Mouse (Mus musculus) cerebellum, adult 11-12 months (tissue): ENCODE data around the gene Mob4.

Experiments
- DNase-seq: peaks from one replicate; pipeline ENCODE4 v3.0.0; 2022

Mob4 gene

DNA sequence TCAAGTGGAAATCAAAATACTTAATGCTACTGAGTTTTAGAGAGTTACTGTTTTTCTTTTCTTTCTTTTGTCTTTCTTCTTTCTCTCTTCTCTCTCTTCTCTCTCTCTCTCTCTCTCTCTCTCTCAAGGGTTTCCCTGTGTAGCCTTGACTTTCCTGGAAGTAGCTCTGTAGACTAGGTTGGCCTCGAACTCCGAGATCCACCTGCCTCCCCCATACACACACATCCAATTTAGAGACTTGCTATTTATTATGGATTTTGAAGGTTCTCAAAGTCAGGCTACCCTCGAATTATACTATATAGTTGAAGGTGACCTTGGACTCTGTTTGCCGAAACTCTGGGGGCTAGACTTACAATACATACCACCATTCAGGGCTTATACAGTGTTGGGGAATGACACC lies 1.3 kb downstream of the Mob4 start:
- no peak for DNase-seq

- DNase-seq, result no peak
Measured at GRCm38 (mm10) chr1:55133173-55133572, 2.1 kb downstream of the Mob4 start.

GRCm38 (mm10) chr1:55134301-55134700 lies 3.3 kb downstream of the Mob4 start:
- DNase-seq, result no peak

DNA sequence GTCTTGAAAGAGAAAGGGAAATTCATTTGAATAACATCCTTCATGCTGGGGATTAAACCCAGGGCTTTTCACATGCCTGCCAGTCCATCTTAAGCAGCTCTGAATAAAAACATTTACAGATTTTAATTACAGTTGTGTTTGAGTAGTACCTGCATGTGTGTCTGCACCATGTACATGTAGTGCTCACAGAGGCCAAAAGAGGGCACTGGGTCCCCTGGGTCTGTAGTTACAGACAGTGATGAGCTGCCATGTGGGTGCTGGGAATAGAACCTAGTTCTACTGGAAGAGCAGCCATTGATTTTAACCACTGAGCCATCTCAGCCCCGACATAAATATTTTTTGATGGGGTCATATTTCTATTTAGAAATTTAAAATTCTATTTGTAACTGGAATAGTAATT lies 4.8 kb downstream of the Mob4 start:
- no peak for DNase-seq

DNA sequence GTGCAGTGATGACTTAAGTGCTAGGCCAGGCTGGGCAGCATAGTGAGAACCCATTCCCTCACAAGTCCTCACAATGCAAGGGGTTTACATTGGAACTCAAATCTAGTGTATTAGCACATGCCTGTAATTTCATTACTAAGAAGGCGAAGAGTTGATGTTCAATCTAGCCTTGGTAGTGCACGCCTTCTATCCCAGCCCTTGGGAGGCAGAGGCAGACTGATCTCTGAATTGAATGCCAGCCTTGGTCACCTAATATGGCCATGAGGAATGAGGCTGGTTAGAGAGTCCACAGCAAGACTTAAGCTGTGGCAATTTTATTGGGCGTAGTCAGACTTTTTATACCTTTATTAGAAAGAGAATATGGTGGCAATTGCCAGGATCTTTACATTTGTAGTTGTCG lies 13.3 kb downstream of the Mob4 start:
- DNase-seq, result no peak

GRCm38 (mm10) chr1:55145556-55145955 lies 14.5 kb downstream of the Mob4 start:
- peak; percentile 50 for DNase-seq

GRCm38 (mm10) chr1:55157329-55157728 lies 26.3 kb downstream of the Mob4 start:
- no peak for DNase-seq

- DNase-seq, result no peak
Measured at GRCm38 (mm10) chr1:55158211-55158610, 27.2 kb downstream of the Mob4 start.

DNA sequence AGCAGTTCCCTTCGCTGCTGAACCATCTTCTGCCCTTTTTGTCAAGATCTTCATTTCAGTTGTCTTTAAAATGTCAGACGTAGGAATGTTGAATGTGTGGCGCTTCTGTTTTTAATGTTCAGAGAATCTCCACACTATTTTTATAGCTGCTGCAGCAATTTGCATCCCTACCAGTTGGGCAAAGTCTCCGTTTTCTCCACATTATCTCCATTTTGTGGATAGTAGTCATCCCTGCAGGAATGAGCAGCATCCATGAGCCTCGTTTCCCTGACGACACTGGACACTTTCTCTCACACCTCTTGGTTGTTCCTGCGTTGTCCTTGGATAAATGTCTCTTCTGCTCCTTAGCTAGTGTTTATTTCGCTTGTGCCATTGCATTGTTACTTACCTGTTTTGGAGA lies 27.8 kb downstream of the Mob4 start:
- no peak for DNase-seq

DNA sequence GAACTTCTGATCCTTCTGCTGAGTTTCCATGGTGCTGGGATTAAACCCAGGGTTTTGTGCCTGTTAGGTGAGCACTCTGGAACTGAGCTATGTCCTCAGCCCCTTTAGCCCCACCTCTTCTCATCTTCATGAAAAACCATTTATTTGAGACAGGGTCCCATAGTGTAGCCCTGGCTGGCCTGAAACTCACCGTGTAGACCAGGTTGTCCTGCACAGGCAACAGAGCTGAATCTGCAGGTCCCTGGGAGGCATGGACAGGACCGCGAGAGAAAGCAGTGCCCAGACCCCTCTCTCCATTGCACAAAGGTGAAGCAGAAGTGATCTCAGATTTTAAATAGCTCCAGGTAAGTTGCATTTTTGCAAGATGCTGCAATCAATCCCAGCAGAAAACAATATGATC lies 29.2 kb downstream of the Mob4 start:
- no peak for DNase-seq

GRCm38 (mm10) chr1:55160831-55161638 lies 30.0 kb downstream of the Mob4 start:
- peak; percentile 14 for DNase-seq

DNA sequence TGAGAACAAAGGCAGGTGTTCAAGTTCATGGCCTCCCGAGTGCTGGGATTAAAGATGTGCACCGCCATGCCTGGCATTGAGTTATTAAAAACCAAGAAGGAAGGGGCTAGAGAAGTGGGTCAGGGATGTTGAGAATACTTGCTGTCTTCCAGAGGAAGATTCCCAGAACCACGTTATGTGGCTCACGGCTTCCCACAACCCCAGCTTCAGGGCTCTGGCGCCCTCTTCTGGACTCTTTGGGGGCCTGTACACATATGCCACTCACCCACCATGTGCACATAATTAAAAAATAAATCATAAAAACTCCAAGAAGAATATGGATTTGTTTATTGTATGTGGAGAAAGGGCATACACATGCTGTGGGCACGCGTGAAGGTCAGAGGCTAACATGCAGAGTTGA lies 30.9 kb downstream of the Mob4 start:
- DNase-seq, result peak; percentile 13

DNA sequence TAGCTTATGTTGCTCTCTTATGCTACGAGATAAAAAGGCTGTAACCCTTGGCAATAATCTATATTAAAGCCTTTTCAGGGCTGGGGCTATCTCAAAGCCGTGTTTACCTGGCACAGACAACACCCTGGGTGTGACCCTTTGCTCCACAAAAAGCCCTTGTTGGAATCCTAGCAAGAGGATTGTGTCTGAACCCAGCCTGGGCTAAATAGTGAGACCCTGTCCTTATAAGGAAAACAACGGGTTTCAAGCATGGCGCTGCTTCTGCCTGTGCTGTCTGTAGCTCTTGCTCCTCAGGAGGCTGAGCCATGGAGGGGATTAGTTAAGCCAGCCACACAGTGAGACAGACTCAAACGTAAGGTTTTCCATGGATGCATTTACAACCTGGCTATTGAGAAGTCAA lies 31.8 kb downstream of the Mob4 start:
- DNase-seq, result no peak

DNA sequence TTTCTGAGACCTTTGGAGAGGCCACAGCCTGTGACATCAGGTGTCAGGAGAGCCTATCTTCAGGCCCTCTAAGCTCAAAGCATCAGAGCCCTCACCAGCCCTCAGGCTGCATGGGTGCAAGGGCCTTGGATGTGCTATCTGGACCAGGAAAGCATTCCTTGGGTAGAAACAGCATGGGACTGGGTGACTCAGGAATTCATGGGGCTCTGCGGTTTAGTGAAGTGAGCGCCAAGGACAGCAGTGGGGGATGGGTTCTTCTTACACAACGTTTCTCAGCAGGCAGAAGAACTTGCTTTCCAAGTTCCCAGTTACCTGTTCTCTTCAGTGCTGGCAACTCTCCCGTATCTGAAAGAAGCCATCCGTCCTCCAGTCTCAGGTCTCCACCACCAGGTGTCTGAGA lies 33.0 kb downstream of the Mob4 start:
- no peak for DNase-seq

- DNase-seq, result no peak
Measured at GRCm38 (mm10) chr1:55167560-55167959, 36.5 kb downstream of the Mob4 start.

GRCm38 (mm10) chr1:55168591-55168990 lies 37.6 kb downstream of the Mob4 start:
- no peak for DNase-seq

DNA sequence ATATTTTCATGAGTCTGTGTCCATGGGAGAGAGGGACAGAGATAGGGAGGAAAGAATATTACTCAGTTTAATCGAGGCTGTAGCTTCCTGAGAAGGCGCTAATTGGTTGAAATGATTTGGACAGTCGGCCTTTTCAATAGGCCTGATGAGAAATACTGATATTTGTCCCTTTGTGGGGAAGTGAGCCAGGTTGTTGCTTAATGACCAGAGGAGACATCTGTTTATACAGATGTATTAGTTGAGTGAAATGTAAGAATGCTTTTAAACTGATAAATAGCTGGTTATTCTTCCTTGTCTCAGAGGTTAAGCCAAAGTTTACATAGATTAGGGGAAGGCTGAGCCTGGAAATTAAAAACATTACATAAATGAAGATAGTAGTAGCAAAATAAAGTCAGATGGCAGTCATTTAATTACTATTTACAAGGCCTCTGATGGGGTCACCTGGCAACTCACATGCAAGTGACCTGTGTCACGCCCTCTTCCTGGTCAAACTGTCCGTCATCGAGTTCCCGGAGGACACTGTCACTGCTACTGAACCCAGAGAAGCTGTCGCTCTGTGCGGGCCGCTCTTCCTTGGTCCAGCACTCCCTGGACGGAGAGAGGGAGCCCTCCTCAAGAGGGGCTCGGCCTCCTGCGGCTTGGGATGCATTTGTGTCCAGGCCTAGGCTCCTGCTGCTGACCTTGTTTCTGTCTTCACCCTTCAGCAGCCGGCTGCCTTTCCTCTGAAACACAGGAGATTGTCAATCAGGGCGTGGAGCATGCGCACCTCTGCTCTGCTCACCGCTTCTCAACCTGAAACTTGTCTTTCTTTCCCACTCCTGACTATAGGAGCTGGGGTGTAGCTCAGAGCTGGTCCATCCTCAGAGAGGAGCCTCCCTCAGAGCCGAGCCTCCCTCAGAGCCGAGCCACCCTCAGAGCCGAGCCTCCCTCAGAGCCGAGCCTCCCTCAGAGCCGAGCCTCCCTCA lies 40.6 kb downstream of the Mob4 start:
- DNase-seq, result no peak

DNA sequence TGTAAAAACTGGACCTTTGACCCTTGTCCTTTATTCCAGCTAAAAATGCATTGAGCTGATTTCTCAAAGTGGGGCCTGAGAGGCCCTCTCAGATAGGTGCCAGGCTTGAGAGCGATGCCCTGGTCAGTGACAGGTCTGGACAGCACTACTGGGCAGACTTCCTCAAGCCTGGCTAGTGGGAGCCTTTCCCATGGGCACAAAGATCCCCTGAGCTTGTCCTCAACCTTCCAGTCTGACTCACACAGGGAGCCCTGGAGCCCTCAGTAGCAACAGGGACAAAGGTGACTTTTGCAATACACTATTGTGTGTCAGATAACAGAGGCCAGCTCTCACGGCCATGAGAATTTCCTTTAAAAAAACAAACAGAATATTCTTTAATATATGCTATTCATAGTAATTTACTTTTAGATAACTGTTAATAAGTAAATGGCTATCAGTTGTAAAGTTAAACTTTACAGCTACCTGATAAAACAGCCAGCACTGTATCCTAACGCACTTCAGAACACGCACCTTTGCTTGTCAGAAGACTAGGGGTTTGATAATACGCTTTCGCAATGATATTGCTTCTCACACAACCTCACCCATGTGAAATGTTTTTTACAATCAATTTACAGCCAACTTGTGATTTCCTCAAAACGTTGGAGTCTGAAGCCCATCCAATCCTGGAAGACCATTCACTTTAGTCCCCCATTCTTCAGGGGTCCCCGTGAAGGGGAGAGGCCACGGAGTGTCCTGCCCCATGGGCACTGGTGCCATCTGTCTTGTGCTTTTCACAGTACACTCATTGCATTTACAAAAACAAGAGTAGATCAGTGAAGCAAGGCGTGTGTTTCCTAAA lies 42.9 kb downstream of the Mob4 start:
- no peak for DNase-seq

- DNase-seq, result no peak
Measured at GRCm38 (mm10) chr1:55174558-55175034, 43.6 kb downstream of the Mob4 start.

DNA sequence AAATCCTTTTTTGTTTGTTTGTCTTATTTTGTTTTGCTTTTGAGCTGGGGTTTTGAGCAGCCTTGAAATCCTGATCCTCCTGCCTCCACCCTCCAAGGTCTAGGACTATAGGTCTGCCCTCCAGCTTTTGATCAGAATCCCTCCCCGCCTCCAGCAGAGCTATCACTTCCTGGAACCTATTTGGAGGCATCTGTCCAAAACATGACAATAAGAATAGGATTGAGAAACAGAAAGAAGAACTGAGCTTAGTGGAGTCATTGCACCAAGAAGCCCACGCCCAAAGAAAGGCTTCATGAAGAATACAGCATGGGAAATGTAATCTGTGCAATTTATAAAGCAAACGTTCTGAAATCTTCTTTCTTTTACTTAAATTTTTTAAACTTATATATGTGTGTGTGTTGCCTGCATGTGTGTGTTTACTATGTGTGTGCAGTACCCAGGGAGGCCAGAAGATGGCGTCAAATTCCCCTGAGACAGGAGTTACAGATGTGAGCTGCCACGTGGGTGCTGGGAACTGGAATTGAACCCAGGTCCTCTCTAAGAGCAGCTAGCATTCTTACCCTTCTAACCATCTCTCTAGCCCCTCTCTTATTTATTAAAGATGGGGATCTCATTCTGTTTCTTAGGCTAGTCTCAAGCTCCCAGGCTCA lies 49.0 kb downstream of the Mob4 start:
- DNase-seq, result no peak

DNA sequence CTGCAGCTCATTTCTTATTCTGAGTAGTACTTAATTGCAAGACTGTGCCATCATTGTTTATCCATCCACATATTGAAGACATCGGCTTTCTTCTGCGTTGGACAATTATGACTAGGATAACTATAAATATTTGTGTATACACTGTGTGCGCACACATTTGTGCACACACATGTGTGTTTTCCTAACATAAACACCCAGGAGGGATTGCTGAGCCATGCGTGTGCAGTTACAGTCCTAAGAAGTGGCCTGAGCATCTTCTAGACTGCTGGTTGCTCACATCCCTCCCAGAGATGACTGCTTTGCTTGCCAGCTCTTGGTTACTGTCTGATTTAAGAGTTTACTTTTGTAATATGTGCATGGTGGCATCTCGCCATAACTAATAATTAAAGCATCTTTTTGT lies 51.4 kb downstream of the Mob4 start:
- no peak for DNase-seq

GRCm38 (mm10) chr1:55185718-55186117 lies 54.7 kb downstream of the Mob4 start:
- DNase-seq, result no peak
